Mouse (Mus musculus) embryonic facial prominence, embryonic 11.5 days (tissue): ENCODE measurements around the gene Tex33. TPM values are rescaled to one million over a fixed set of nuclear protein-coding genes. Genes with fewer than 3 reads are reported as not detected.

Experiments
- ATAC-seq: fragments of 200-750 bp; cut with Nextera tagmentation; replicated peaks from 2 replicates; pipeline ENCODE4 v1.8.0; 2017; ENCODE audit warnings: low read depth; ENCODE audit not compliant: insufficient number of reproducible peaks, low FRiP score, low TSS enrichment
- DNase-seq: peaks from one replicate; pipeline ENCODE4 v3.0.0-alpha.2; 2015; ENCODE audit warnings: low spot score
- H3K27ac ChIP-seq: fragments of 300-500 bp; sonication (generic); replicated peaks from 2 replicates; pipeline ENCODE4 v1.5.1; 2014; ENCODE audit warnings: mild to moderate bottlenecking, low read depth, low read length, control low read depth
- H3K27me3 ChIP-seq: fragments of 300-500 bp; sonication (generic); 2 replicates; pipeline ENCODE4 v1.6.1; 2014; ENCODE audit warnings: mild to moderate bottlenecking, low read length, moderate library complexity, mixed read lengths; ENCODE audit not compliant: control insufficient read depth, insufficient read depth
- H3K36me3 ChIP-seq: fragments of 300-500 bp; sonication (generic); replicated peaks from 2 replicates; pipeline ENCODE4 v1.6.1; 2014; ENCODE audit warnings: low read depth, mild to moderate bottlenecking, low read length, moderate library complexity, mixed read lengths; ENCODE audit not compliant: control insufficient read depth, insufficient read depth
- H3K4me1 ChIP-seq: fragments of 300-500 bp; sonication (generic); 2 replicates; pipeline ENCODE4 v1.6.1; 2014; ENCODE audit warnings: low read length, mixed read lengths; ENCODE audit not compliant: control insufficient read depth, insufficient read depth
- H3K4me2 ChIP-seq: fragments of 300-500 bp; sonication (generic); 2 replicates; pipeline ENCODE4 v1.6.1; 2014; ENCODE audit warnings: low read depth, mild to moderate bottlenecking, control low read depth, low read length, moderate library complexity
- H3K4me3 ChIP-seq: fragments of 300-500 bp; sonication (generic); 2 replicates; pipeline ENCODE4 v1.5.1; 2014; ENCODE audit warnings: low read depth, low read length, control low read depth
- H3K9ac ChIP-seq: fragments of 300-500 bp; sonication (generic); replicated peaks from 2 replicates; pipeline ENCODE4 v1.6.1; 2014; ENCODE audit warnings: mild to moderate bottlenecking, control low read depth, low read length
- H3K9me3 ChIP-seq: fragments of 300-500 bp; sonication (generic); replicated peaks from 2 replicates; pipeline ENCODE4 v1.6.1; 2016; ENCODE audit warnings: mild to moderate bottlenecking, low read length, inconsistent platforms, mixed read lengths; ENCODE audit not compliant: control insufficient read depth
- WGBS: fragments of 180-500 bp; shearing (Covaris S2); extraction: QIAGEN DNeasy Blood & Tissue Kit; methylation state at CpG from one replicate; pipeline ENCODE4 v1.1.7; 2014; 5-methylcytosine and 5-hydroxymethylcytosine counted together
- polyA plus RNA-seq: library from polyadenylated mRNA; unstranded; fragments of >200 nt; fragmentation: Nextera tagmentation; extraction: Ambion mirVana; gene quantifications from 2 replicates; pipeline ENCODE4 v1.2.1, GENCODE M21; 2014

The Tex33 gene
- polyA plus RNA-seq = not detected in 2 replicates

- H3K27me3 ChIP-seq = no peaks in the 10 kb centered on the region
- H3K4me3 ChIP-seq = no peak within 1 kb of the TSS
- no peak within 1 kb of the TSS for H3K4me2 ChIP-seq
- DNase-seq (no peak), ATAC-seq (no peak; the same call in 1 of the 2 replicates)
- WGBS = 81% methylated on average over 8 of the region's 8 CpGs
- H3K9ac ChIP-seq = no peak within 1 kb of the TSS
- H3K36me3 ChIP-seq = no peaks in the 10 kb centered on the region
- no peaks in the 10 kb centered on the region for H3K9me3 ChIP-seq
- no peaks in the 10 kb centered on the region for H3K4me1 ChIP-seq
- H3K27ac ChIP-seq = no peak within 1 kb of the TSS
Observed at GRCm38 (mm10) chr15:78395478-78395962, at the start of gene Tex33. Gene Tex33 (minus strand): TSS chr15:78395912.

GRCm38 (mm10) chr15:78443857-78444256 is 48.1 kb upstream of the Tex33 start:
- H3K9ac ChIP-seq = no peak overlapping the region
- H3K4me3 ChIP-seq = no peak overlapping the region
- DNase-seq (no peak), ATAC-seq (no peak)
- WGBS = 58% methylated on average over 6 of the region's 6 CpGs
- no peaks in the 10 kb centered on the region; the same call in 1 of the 2 replicates for H3K4me1 ChIP-seq
- no peak overlapping the region for H3K27ac ChIP-seq
- H3K36me3 ChIP-seq = no peaks in the 10 kb centered on the region
- no peaks in the 10 kb centered on the region for H3K9me3 ChIP-seq
- H3K27me3 ChIP-seq = no peaks in the 10 kb centered on the region
- H3K4me2 ChIP-seq = no peak overlapping the region

GRCm38 (mm10) chr15:78442231-78442630 is 46.5 kb upstream of the Tex33 start:
- Histone ChIP-seq H3K27me3 (no peaks in the 10 kb centered on the region), H3K4me2 (no peak overlapping the region), H3K9ac (no peak overlapping the region), H3K4me3 (no peak overlapping the region), H3K27ac (no peak overlapping the region), H3K9me3 (no peaks in the 10 kb centered on the region), H3K4me1 (peaks cover 6% of the 10 kb centered on the region), H3K36me3 (no peaks in the 10 kb centered on the region)
- DNase-seq (no peak), ATAC-seq (no peak)
- 85% methylated on average over 19 of the region's 19 CpGs for WGBS

GRCm38 (mm10) chr15:78438973-78439372 is 43.3 kb upstream of the Tex33 start:
- Histone ChIP-seq H3K4me2 (no peak overlapping the region), H3K27me3 (no peaks in the 10 kb centered on the region; the same call in 1 of the 2 replicates), H3K9ac (no peak overlapping the region), H3K4me3 (no peak overlapping the region), H3K9me3 (no peaks in the 10 kb centered on the region), H3K4me1 (peaks cover 15% of the 10 kb centered on the region; the same call in 1 of the 2 replicates), H3K27ac (no peak overlapping the region), H3K36me3 (no peaks in the 10 kb centered on the region)
- ATAC-seq (no peak), DNase-seq (no peak)
- 60% methylated on average over 9 of the region's 9 CpGs for WGBS

GRCm38 (mm10) chr15:78438505-78438904 is 42.8 kb upstream of the Tex33 start:
- WGBS = 50% methylated on average over 8 of the region's 8 CpGs
- Histone ChIP-seq H3K4me1 (peaks cover 15% of the 10 kb centered on the region; the same call in 1 of the 2 replicates), H3K9ac (no peak overlapping the region), H3K4me3 (no peak overlapping the region), H3K36me3 (no peaks in the 10 kb centered on the region; the same call in 1 of the 2 replicates), H3K4me2 (no peak overlapping the region), H3K9me3 (no peaks in the 10 kb centered on the region), H3K27me3 (no peaks in the 10 kb centered on the region; the same call in 1 of the 2 replicates), H3K27ac (no peak overlapping the region)
- ATAC-seq (no peak), DNase-seq (no peak)

GRCm38 (mm10) chr15:78438018-78438394 is 42.3 kb upstream of the Tex33 start:
- no peak overlapping the region for H3K4me2 ChIP-seq
- 0 out of 2 replicates have a peak overlapping the region, but pooled peaks have one; percentile 13 for H3K9ac ChIP-seq
- H3K36me3 ChIP-seq = no peaks in the 10 kb centered on the region; the same call in 1 of the 2 replicates
- H3K4me1 ChIP-seq = peaks cover 15% of the 10 kb centered on the region; the same call in 1 of the 2 replicates
- H3K27ac ChIP-seq = no peak overlapping the region
- 36% methylated on average over 4 of the region's 4 CpGs for WGBS
- no peaks in the 10 kb centered on the region for H3K9me3 ChIP-seq
- H3K4me3 ChIP-seq = no peak overlapping the region
- H3K27me3 ChIP-seq = no peaks in the 10 kb centered on the region; the same call in 1 of the 2 replicates
- DNase-seq = no peak
- ATAC-seq = no peak

GRCm38 (mm10) chr15:78437237-78438017 is 41.7 kb upstream of the Tex33 start:
- H3K27ac ChIP-seq = no peak overlapping the region
- WGBS = 13% methylated on average over 21 of the region's 23 CpGs
- H3K4me2 ChIP-seq = peak overlapping the region; percentile 39
- H3K27me3 ChIP-seq = no peaks in the 10 kb centered on the region; the same call in 1 of the 2 replicates
- H3K9ac ChIP-seq = peak overlapping the region; percentile 52
- no peaks in the 10 kb centered on the region for H3K9me3 ChIP-seq
- no peaks in the 10 kb centered on the region; the same call in 1 of the 2 replicates for H3K36me3 ChIP-seq
- DNase-seq (peak; percentile 47), ATAC-seq (no peak)
- H3K4me1 ChIP-seq = peaks cover 15% of the 10 kb centered on the region; the same call in 1 of the 2 replicates
- peak overlapping the region; percentile 20 for H3K4me3 ChIP-seq
